Mouse (Mus musculus) natural killer cell, adult 2 months (primary cell): ENCODE results near the gene Kremen1.

Experiments
- DNase-seq, 2 experiments: peaks; one replicate each; pipeline ENCODE4 v3.0.0; 2022; ENCODE audit warnings: low spot score in 2 of 2

The Kremen1 gene

GRCm38 (mm10) chr11:5215401-5216187 is 45.8 kb downstream of the Kremen1 start:
- DNase-seq = no peak

- DNase-seq = no peak
Observed at GRCm38 (mm10) chr11:5214483-5215040, 46.8 kb downstream of the Kremen1 start.

GRCm38 (mm10) chr11:5203054-5203453 is 58.3 kb downstream of the Kremen1 start:
- DNase-seq = no peak

- DNase-seq = no peak
Observed at GRCm38 (mm10) chr11:5201799-5202680, 59.3 kb downstream of the Kremen1 start.

GRCm38 (mm10) chr11:5199879-5200278 is 61.5 kb downstream of the Kremen1 start:
- DNase-seq = no peak

GRCm38 (mm10) chr11:5197068-5197467 is 64.3 kb downstream of the Kremen1 start:
- no peak for DNase-seq

GRCm38 (mm10) chr11:5196583-5196982 is 64.8 kb downstream of the Kremen1 start:
- no peak for DNase-seq

GRCm38 (mm10) chr11:5193576-5193881 is 67.8 kb downstream of the Kremen1 start:
- DNase-seq = no peak

GRCm38 (mm10) chr11:5192840-5193575 is 68.3 kb downstream of the Kremen1 start:
- no peak for DNase-seq

GRCm38 (mm10) chr11:5192084-5192516 is 69.3 kb downstream of the Kremen1 start:
- no peak for DNase-seq

- DNase-seq = no peak
Observed at GRCm38 (mm10) chr11:5189239-5189933, 72.0 kb downstream of the Kremen1 start.

- no peak for DNase-seq
Observed at GRCm38 (mm10) chr11:5188170-5188569, 73.2 kb downstream of the Kremen1 start.

- DNase-seq = no peak
Observed at GRCm38 (mm10) chr11:5184832-5185231, 76.5 kb downstream of the Kremen1 start.

- no peak for DNase-seq
Observed at GRCm38 (mm10) chr11:5184250-5184649, 77.1 kb downstream of the Kremen1 start.

GRCm38 (mm10) chr11:5182870-5183269 is 78.5 kb downstream of the Kremen1 start:
- no peak for DNase-seq

GRCm38 (mm10) chr11:5181850-5182404 is 79.4 kb downstream of the Kremen1 start:
- DNase-seq = peak; percentile 85 to 89

- DNase-seq = no peak
Observed at GRCm38 (mm10) chr11:5179391-5179790, 82.0 kb downstream of the Kremen1 start.

GRCm38 (mm10) chr11:5177171-5177570 is 84.2 kb downstream of the Kremen1 start:
- peak; percentile 83 to 84 for DNase-seq

GRCm38 (mm10) chr11:5176685-5177084 is 84.7 kb downstream of the Kremen1 start:
- DNase-seq = peak in 1 of 2 experiments; percentile 41

GRCm38 (mm10) chr11:5175866-5176265 is 85.5 kb downstream of the Kremen1 start:
- DNase-seq = peak; percentile 17 to 19

- peak; percentile 36 to 66 for DNase-seq
Observed at GRCm38 (mm10) chr11:5175141-5175540, 86.2 kb downstream of the Kremen1 start.
